Mouse (Mus musculus): ENCODE measurements around the gene Hist4h4.

DNA sequence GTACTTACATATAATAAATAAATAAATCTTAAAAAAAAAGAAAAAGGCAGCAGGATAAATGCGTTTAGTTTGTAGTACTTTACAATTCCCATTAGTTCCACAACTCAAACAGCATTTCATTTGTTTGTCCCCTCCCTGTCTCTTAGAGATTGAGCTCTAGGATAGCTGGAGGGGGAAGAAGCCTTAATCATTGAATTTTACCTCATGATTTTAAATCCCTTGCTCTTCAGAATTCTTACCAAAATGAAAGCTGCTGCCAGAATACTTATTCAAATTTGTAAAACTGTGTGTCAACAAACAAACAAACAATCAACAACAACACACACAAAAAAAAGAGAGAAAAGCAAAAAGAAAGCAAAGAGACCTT is 1.2 kb upstream of the Hist4h4 start:
- TF ChIP-seq CTCF (IDR thresholded peaks at IDR 0.05; ENCODE audit: extremely low read depth, insufficient read length, insufficient replicate concordance, low read depth, low read length) = no peak
- no peak for TF ChIP-seq POLR2A (IDR thresholded peaks at IDR 0.05; ENCODE audit: low read depth, low read length)
